Mouse (Mus musculus) layer of hippocampus, adult 11-12 months (tissue): ENCODE measurements around the gene Hoxc10.
A peak's percentile ranks its signal among the peaks of the same experiment; 100 is the strongest.

ENCODE experiments used
- DNase-seq: peaks from one replicate; pipeline ENCODE4 v3.0.0; 2022; ENCODE audit warnings: low spot score

Gene Hoxc10

GRCm38 (mm10) chr15:102945185-102946077 lies 21.2 kb upstream of the Hoxc10 start:
- DNase-seq: no peak

GRCm38 (mm10) chr15:102947276-102947675 lies 19.3 kb upstream of the Hoxc10 start:
- no peak for DNase-seq

GRCm38 (mm10) chr15:102948842-102949241 lies 17.8 kb upstream of the Hoxc10 start:
- DNase-seq: no peak

- no peak for DNase-seq
Measured at GRCm38 (mm10) chr15:102949696-102950095, 16.9 kb upstream of the Hoxc10 start.

GRCm38 (mm10) chr15:102950877-102951276 lies 15.7 kb upstream of the Hoxc10 start:
- DNase-seq: no peak

- no peak for DNase-seq
Measured at GRCm38 (mm10) chr15:102953561-102953960, 13.0 kb upstream of the Hoxc10 start.

- no peak for DNase-seq
Measured at GRCm38 (mm10) chr15:102954192-102955006, 12.2 kb upstream of the Hoxc10 start, which contains the start of gene Hoxc11. Gene Hoxc11 (plus strand): TSS chr15:102954427.

GRCm38 (mm10) chr15:102955007-102955382 lies 11.6 kb upstream of the Hoxc10 start:
- no peak for DNase-seq

GRCm38 (mm10) chr15:102955833-102956640 lies 10.6 kb upstream of the Hoxc10 start:
- no peak for DNase-seq

GRCm38 (mm10) chr15:102956906-102957305 lies 9.7 kb upstream of the Hoxc10 start:
- DNase-seq: no peak

GRCm38 (mm10) chr15:102959663-102960191 lies 6.9 kb upstream of the Hoxc10 start:
- DNase-seq: no peak

GRCm38 (mm10) chr15:102961728-102962127 lies 4.9 kb upstream of the Hoxc10 start:
- DNase-seq: no peak

- no peak for DNase-seq
Measured at GRCm38 (mm10) chr15:102962492-102962891, 4.1 kb upstream of the Hoxc10 start.

- DNase-seq: no peak
Measured at GRCm38 (mm10) chr15:102963259-102963658, 3.3 kb upstream of the Hoxc10 start.

- DNase-seq: no peak
Measured at GRCm38 (mm10) chr15:102963671-102964640, 2.6 kb upstream of the Hoxc10 start.

- no peak for DNase-seq
Measured at GRCm38 (mm10) chr15:102965003-102965891, 1.3 kb upstream of the Hoxc10 start.

GRCm38 (mm10) chr15:102965892-102966775 lies 462 bp upstream of the Hoxc10 start:
- peak; percentile 10 for DNase-seq

GRCm38 (mm10) chr15:102967312-102967510 lies 615 bp downstream of the Hoxc10 start, which contains the start of gene Hoxc5:
Gene Hoxc5 (plus strand): TSS chr15:102967443.
- no peak for DNase-seq
